Mouse (Mus musculus): ENCODE results near the gene Tmed10.
A peak's percentile ranks its signal among the peaks of the same experiment; 100 is the strongest.

The Tmed10 gene

GRCm38 (mm10) chr12:85373591-85374560, 771 bp downstream of the Tmed10 start:
- peak; percentile 72 for DNase-seq (ENCODE audit: low spot score)

GRCm38 (mm10) chr12:85372068-85372665, 2.5 kb downstream of the Tmed10 start:
- no peak for DNase-seq (ENCODE audit: low spot score)

DNA sequence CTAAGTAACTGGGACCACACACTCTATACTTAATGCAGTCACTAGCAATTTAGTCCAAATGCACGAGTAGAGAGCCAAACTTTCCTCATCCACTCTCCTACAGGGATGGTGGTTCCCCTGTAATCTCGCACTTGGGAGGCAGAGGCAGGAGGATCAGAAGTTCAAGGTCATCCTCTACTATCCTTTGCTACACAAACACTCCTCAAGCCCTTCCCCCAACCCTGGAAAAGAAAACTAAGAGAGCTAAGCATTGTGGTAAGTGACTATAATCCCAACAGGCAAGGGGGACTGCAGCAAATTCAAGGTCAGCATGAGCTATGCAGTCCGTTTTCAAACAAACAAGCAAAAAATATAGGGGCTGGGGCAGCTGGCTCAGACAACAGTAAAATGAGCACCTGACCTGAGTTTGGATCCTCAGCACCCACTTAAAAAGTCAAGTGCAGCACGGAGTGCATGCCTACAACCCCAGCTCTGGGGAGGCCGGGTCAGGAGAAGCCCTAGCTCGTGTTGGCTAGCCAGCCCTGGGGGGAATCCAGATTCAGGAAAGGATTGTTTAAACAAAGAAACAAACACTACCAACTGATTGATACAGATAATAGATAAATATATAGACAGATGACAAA, 6.1 kb downstream of the Tmed10 start:
- no peak for DNase-seq (ENCODE audit: low spot score)

- no peak for DNase-seq (ENCODE audit: low spot score)
These were observed 8.4 kb downstream of the Tmed10 start for GRCm38 (mm10) chr12:85366271-85366670.

DNA sequence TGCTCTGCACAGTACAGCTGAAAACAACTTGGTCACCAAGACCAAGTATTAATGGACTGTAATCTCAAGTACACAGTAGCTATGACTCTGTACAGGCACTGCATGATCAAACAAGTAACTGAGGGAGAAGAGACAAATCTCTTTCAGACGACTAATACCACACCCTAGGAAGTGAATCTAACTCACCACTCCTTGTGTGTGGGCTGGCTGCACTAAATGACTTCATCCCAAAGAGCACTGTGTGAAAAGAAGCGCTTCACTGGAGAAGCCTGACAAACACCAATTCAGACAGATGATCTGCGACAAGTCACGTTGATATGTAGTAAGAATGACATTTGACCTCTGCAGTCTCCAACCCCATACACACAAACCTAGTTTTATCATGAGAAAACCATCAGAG, 12.1 kb downstream of the Tmed10 start:
- no peak for DNase-seq (ENCODE audit: low spot score)

DNA sequence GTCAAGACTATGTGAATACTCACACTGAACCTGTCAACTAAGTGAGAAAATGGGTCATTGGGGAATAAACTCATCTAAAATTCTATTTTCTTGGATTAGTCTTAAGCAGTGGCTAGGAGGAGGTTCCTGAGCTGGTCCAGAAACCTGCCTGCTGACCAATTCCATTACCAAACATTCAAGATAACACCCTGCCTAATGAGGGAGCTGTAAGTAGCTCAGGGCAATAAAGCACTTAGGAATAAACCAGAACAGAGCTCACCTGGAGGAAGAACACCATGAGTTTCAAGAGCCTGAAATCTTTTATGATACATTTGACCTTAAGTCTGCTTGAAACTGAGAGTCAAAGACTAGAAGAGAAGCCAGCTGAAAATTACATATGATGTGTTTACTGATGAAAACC, 13.1 kb downstream of the Tmed10 start:
- no peak for DNase-seq (ENCODE audit: low spot score)

GRCm38 (mm10) chr12:85361165-85361564, 13.5 kb downstream of the Tmed10 start:
- DNase-seq (ENCODE audit: low spot score) = no peak

DNA sequence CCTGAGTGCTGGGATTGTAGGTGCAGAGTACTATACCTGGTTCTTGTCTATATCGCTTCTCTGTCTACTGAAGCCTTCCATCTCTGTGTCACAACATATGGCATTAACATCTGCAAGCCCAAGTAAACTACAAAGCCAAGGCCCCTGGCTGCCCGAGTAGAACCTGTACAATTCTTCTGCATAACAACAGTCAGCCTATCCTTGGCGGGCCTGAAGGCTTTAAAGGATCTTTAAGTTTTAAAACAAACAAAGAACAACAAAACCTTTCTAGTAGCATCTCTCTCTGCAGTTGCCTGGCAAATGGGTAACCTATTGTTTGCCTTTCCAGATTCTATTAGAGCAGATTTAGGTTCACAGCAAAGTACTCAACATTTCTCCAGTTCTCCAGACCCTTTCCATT, 20.6 kb downstream of the Tmed10 start:
- no peak for DNase-seq (ENCODE audit: low spot score)

- no peak for DNase-seq (ENCODE audit: low spot score)
These were observed 24.0 kb downstream of the Tmed10 start for GRCm38 (mm10) chr12:85350407-85351232.

- no peak for DNase-seq (ENCODE audit: low spot score)
These were observed 26.3 kb downstream of the Tmed10 start for GRCm38 (mm10) chr12:85348338-85348737.

DNA sequence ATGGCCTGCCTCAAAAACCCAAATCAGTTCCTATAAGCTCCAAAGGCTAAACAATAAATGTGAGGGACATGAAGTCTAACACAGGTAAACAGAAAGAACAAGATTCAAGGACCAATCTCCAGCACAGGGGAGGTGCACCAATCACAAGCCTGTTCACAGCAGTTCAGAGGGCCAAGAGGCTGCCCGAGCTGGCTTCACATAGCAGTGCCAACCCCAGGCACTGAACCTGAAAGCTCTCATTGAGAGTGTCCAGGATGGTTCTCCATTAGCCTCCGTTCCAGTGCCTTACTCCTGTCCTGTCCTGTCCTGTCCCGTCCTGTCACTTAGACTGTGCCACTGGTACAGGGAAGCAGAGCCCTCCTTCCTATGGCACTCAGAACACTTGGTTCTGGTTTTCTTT, 27.5 kb downstream of the Tmed10 start:
- DNase-seq (ENCODE audit: low spot score) = no peak

GRCm38 (mm10) chr12:85346374-85346773, 28.3 kb downstream of the Tmed10 start:
- peak; percentile 33 for DNase-seq (ENCODE audit: low spot score)

- no peak for DNase-seq (ENCODE audit: low spot score)
These were observed 29.1 kb downstream of the Tmed10 start for GRCm38 (mm10) chr12:85345559-85345958.

DNA sequence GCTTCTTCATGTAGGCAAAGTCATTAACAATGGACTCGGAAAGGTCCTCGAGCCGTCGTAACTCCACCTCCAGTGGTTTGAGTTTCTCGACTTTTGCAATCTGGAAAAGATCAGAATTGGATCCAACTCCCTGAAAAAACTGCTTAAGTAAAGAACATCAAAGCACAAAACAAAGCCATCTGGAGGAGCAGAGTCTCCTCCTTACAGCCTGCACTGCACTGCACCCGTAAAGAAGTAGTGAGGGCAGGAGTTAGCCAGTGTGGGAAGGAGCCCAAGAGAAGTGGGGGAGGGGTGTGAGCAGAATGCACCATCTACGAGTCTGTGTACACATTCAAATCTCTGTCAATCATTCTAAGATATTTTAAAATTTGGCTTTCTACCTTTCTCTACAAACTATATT, 30.4 kb downstream of the Tmed10 start:
- no peak for DNase-seq (ENCODE audit: low spot score)

DNA sequence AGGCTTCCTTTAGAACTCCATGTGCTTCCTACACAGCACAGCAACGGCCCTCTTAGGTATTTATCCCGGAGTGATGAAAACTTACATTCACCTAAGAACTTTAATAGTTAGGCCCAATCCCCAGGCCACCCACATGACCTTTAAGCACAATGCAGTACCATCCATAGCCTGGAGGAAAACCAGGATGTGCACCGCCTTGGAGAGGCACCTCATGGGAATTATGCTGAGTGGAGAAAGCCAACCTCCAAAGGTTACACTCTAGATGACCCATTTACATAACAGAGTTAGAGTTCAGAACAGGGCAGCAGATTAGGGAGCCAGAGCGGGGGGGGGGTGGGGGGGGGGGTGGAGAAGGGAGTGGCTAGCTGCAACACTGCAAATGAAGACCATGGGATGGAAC, 32.3 kb downstream of the Tmed10 start:
- no peak for DNase-seq (ENCODE audit: low spot score)

GRCm38 (mm10) chr12:85341131-85341530, 33.5 kb downstream of the Tmed10 start:
- no peak for DNase-seq (ENCODE audit: low spot score)

- no peak for DNase-seq (ENCODE audit: low spot score)
These were observed 34.7 kb downstream of the Tmed10 start for GRCm38 (mm10) chr12:85339947-85340346.

DNA sequence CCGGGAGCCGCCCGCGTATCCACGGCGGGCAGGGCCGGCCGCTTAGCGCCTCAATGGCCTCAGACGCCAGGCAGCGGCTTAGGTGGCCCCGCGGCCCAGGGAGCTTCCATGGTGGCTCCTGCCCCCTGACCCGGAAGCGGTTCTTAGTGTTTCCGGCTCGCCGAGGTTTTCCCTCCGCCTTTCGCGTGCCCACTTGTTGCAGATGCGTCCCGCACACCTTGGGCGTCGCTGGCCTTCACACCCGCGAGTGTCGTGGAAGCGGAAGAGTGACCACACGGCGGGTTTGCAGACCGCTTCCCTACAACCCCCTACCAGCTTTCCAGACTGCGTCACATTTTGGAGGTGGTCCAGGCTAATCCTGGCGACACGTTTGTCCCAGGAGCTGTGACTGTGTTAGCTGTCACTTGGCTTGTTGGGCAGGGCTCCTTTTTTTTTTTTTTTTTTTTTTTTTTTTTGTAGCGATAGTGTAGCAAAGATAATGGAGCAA, 35.4 kb downstream of the Tmed10 start, which contains the start of gene Nek9:
Gene Nek9 (minus strand): TSS at position 120 of the 487 bp plus-strand sequence.
- DNase-seq (ENCODE audit: low spot score) = peak; percentile 94

DNA sequence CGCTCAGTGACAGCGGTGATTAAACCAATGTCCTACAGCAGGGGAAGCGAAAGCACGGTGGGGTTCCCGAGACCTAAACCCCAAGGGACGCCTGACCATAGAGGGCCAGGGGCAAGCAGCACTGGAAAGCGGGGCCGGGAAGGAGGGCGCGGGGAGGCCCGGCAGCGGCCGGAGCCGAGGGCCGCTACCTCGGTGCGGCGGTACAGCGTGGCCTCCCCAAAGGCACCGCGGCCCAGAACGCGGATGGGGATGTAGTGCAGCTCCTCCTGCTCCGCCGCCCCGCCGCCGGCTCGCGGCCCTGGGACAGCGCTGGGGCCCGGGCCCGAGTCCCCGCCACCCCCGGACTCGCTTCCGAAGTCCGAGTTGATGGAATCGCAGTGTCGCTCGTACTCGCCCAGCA, 35.8 kb downstream of the Tmed10 start:
- DNase-seq (ENCODE audit: low spot score) = no peak

DNA sequence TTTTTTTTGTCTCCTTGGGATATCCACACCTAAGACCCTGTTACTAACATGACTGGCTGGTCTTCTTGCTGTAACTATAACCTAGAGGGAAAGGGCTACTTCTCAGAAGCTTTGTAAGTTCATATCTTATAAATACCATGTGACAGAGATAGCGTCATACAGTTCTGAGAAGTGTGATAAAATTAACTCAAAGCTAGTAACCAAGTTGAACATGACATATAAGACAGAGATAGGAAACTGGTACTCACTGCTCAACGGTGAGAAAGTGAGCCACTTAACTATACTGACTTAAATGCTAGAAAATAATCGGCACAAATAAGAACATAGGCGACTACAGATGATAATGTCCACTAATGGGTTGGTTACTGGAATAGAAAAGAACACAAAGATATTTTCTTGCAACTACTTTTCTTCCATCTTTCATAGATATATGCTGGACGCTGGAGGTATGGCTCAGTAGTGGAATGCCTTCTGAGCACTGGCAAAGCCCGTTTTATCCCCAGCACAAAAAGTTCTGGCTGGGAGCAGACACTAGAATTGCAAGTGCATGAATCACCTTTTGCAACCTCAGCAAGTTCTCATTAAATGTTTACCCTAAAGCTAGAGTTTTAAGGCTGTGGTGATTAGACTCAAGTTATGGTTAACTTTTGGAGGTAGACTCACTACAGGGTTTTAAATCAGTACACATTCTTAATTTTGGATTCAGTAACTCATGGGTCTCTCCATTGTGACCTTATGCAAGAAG, 36.9 kb downstream of the Tmed10 start:
- DNase-seq (ENCODE audit: low spot score) = no peak

- DNase-seq (ENCODE audit: low spot score) = no peak
These were observed 44.5 kb downstream of the Tmed10 start for GRCm38 (mm10) chr12:85330153-85330552.

Measured in urinary bladder, postnatal 25 days (tissue).